ENCODE assay signal across 9 mouse cellular contexts in genomic region chr12:112876332-112877072, GRCm38 (mm10). TPM values are rescaled to one million over a fixed set of nuclear protein-coding genes. Genes with fewer than 3 reads are reported as not detected.
DNase-seq lines count a peak whose midpoint lies in the region; ATAC-seq lines count a peak whose summit lies in the region.
"Had no signal": no experiment of that assay in that cellular context is flagged by ENCODE, and none has a peak within 500 bp of the region (broad histone marks: within the 10 kb centered on the region; RNA-seq: fewer than 3 reads in every experiment).

No protein-coding gene starts in this region.

- peak; percentile 68 to 87 for DNase-seq in adrenal gland, adult (ENCODE audit: inconsistent age in 2 of 2, low spot score in 1 of 2)
- no peak for DNase-seq in adrenal gland, postnatal 4 days (ENCODE audit: low spot score in 2 of 2)
- DNase-seq in adrenal gland, postnatal 14 days, result peak; percentile 71
- DNase-seq in hindbrain, embryonic 10.5 days (ENCODE audit: low spot score), result peak; percentile 54
- peak; percentile 75 for DNase-seq in limb, embryonic 10.5 days (ENCODE audit: low spot score)
- peak; percentile 65 for DNase-seq in thymus, postnatal 4 days

- H3K9me3 ChIP-seq in forebrain, embryonic 16.5 days (ENCODE audit: control insufficient read depth, low read length), result no peaks in the 10 kb centered on the region
- H3K9me3 ChIP-seq in hindbrain, embryonic 10.5 days, result no peaks in the 10 kb centered on the region
- no peaks in the 10 kb centered on the region for H3K9me3 ChIP-seq in limb, embryonic 10.5 days (replicated peaks)

- H3K27ac ChIP-seq in forebrain, embryonic 16.5 days (ENCODE audit: low read length), result no peak overlapping the region
- 0 out of 2 replicates have a peak overlapping the region, but pooled peaks have one; percentile 17 for H3K27ac ChIP-seq in hindbrain, embryonic 10.5 days
- H3K27ac ChIP-seq in limb, embryonic 10.5 days, result peak overlapping the region; percentile 57

- H3K27me3 ChIP-seq in forebrain, embryonic 16.5 days (replicated peaks; ENCODE audit: control insufficient read depth, insufficient read depth, low read length), result peaks cover 53% of the 10 kb centered on the region
- peaks cover 94% of the 10 kb centered on the region for H3K27me3 ChIP-seq in hindbrain, embryonic 10.5 days (ENCODE audit: insufficient read depth, poor library complexity, severe bottlenecking)
- peaks cover 96% of the 10 kb centered on the region for H3K27me3 ChIP-seq in limb, embryonic 10.5 days (ENCODE audit: low read depth, poor library complexity, severe bottlenecking)

- H3K36me3 ChIP-seq in forebrain, embryonic 16.5 days (ENCODE audit: control insufficient read depth, insufficient read depth), result no peaks in the 10 kb centered on the region
- H3K36me3 ChIP-seq in hindbrain, embryonic 10.5 days, result no peaks in the 10 kb centered on the region
- no peaks in the 10 kb centered on the region for H3K36me3 ChIP-seq in limb, embryonic 10.5 days

- peak overlapping the region; percentile 19 for H3K4me3 ChIP-seq in forebrain, embryonic 16.5 days (replicated peaks; ENCODE audit: low read length)
- peak overlapping the region; percentile 55 for H3K4me3 ChIP-seq in hindbrain, embryonic 10.5 days
- H3K4me3 ChIP-seq in limb, embryonic 10.5 days, result peak overlapping the region; percentile 57

- peaks cover 16% of the 10 kb centered on the region for H3K4me1 ChIP-seq in forebrain, embryonic 16.5 days (replicated peaks; ENCODE audit: control insufficient read depth, insufficient read depth, low read length)
- H3K4me1 ChIP-seq in hindbrain, embryonic 10.5 days (replicated peaks), result peaks cover 45% of the 10 kb centered on the region
- H3K4me1 ChIP-seq in limb, embryonic 10.5 days, result peaks cover 37% of the 10 kb centered on the region

- 5% methylated on average over 28 of the region's 28 CpGs for WGBS in forebrain, embryonic 16.5 days
- WGBS in hindbrain, embryonic 10.5 days, result 5% methylated on average over 28 of the region's 28 CpGs
- 4% methylated on average over 28 of the region's 28 CpGs for WGBS in limb, embryonic 10.5 days

- ATAC-seq in forebrain, embryonic 16.5 days, result no peak
- ATAC-seq in megakaryocyte-erythroid progenitor cell, adult 5-6 weeks (replicated peaks; ENCODE audit: low FRiP score, low TSS enrichment, poor library complexity, severe bottlenecking), result peak; percentile 61

- peak overlapping the region; percentile 39 for H3K4me2 ChIP-seq in forebrain, embryonic 16.5 days (ENCODE audit: low read length)

- H3K9ac ChIP-seq in forebrain, embryonic 16.5 days (replicated peaks; ENCODE audit: low read depth, low read length), result no peak overlapping the region

RNA-seq across cellular contexts. Expression of gene Gpr132, which starts 8.5 kb away (rescaled TPM):
- under 1 TPM; 0.20 to 0.39 TPM for total RNA-seq in adrenal gland, postnatal 4 days (2021)
- 0.30 and 3.4 TPM in 2 replicates for total RNA-seq in adrenal gland, postnatal 14 days (2021)
- not detected in 2 replicates for polyA plus RNA-seq in forebrain, embryonic 16.5 days (2015; fragmentation: Nextera tagmentation; extraction: Ambion mirVana)
- polyA plus RNA-seq in hindbrain, embryonic 10.5 days (2016; fragmentation: Nextera tagmentation; extraction: Ambion mirVana), result 0.06 and 0.08 TPM in 2 replicates
- polyA plus RNA-seq in limb, embryonic 10.5 days (2016; fragmentation: Nextera tagmentation; extraction: Ambion mirVana), result 0.11 TPM in 1 of 2 replicates, not detected in the other
- total RNA-seq in megakaryocyte-erythroid progenitor cell, adult 5-6 weeks (2014; fragmentation: Nextera tagmentation), result 4.5 and 5.1 TPM in 2 replicates
- total RNA-seq in megakaryocyte-erythroid progenitor cell, adult 5-6 weeks (2017), result 3.1 and 4.2 TPM in 2 replicates
- total RNA-seq: layer of hippocampus, postnatal 14 days had no signal

RNA-seq across cellular contexts. Expression of gene Cdca4, which starts 47.3 kb away (rescaled TPM):
- total RNA-seq in adrenal gland, postnatal 4 days (2021), result 10 to 100 TPM; 31.1 to 32.5 TPM
- total RNA-seq in adrenal gland, postnatal 14 days (2021), result 19.9 and 21.4 TPM in 2 replicates
- 71.0 and 80.9 TPM in 2 replicates for polyA plus RNA-seq in forebrain, embryonic 16.5 days (2015; fragmentation: Nextera tagmentation; extraction: Ambion mirVana)
- polyA plus RNA-seq in hindbrain, embryonic 10.5 days (2016; fragmentation: Nextera tagmentation; extraction: Ambion mirVana), result 176 and 179 TPM in 2 replicates
- polyA plus RNA-seq in limb, embryonic 10.5 days (2016; fragmentation: Nextera tagmentation; extraction: Ambion mirVana), result 204 and 206 TPM in 2 replicates
- 71.1 and 82.7 TPM in 2 replicates for total RNA-seq in megakaryocyte-erythroid progenitor cell, adult 5-6 weeks (2014; fragmentation: Nextera tagmentation)
- 47.3 and 52.4 TPM in 2 replicates for total RNA-seq in megakaryocyte-erythroid progenitor cell, adult 5-6 weeks (2017)

RNA-seq across cellular contexts. Expression of gene Jag2, which starts 53.1 kb away (rescaled TPM):
- total RNA-seq in adrenal gland, postnatal 4 days (2021), result 10 to 100 TPM; 15.2 to 18.3 TPM
- 18.6 and 20.8 TPM in 2 replicates for total RNA-seq in adrenal gland, postnatal 14 days (2021)
- 7.9 and 10.7 TPM in 2 replicates for polyA plus RNA-seq in forebrain, embryonic 16.5 days (2015; fragmentation: Nextera tagmentation; extraction: Ambion mirVana)
- 4.7 and 4.8 TPM in 2 replicates for polyA plus RNA-seq in hindbrain, embryonic 10.5 days (2016; fragmentation: Nextera tagmentation; extraction: Ambion mirVana)
- 3.5 and 4.5 TPM in 2 replicates for polyA plus RNA-seq in limb, embryonic 10.5 days (2016; fragmentation: Nextera tagmentation; extraction: Ambion mirVana)
- total RNA-seq in megakaryocyte-erythroid progenitor cell, adult 5-6 weeks (2014; fragmentation: Nextera tagmentation), result 0.11 and 0.99 TPM in 2 replicates
- total RNA-seq in megakaryocyte-erythroid progenitor cell, adult 5-6 weeks (2017), result 0.23 and 5.7 TPM in 2 replicates

Comparison
In these comparisons a context has a peak if more than half of its experiments do, and no peak if none do; other contexts are left out.
1. DNase-seq: peak in adrenal gland, adult (2 of 2), adrenal gland, postnatal 14 days (single experiment), hindbrain, embryonic 10.5 days (single experiment), limb, embryonic 10.5 days (single experiment) and thymus, postnatal 4 days (single experiment); none in adrenal gland, postnatal 4 days (0 of 2).
2. Peak in every context shown above with its lines, with median percentiles within 50 percentile points of each other: H3K4me3 ChIP-seq.